Mouse (Mus musculus): Measurements from ENCODE around the gene Usp10. TPM values are rescaled to one million over a fixed set of nuclear protein-coding genes. Genes with fewer than 3 reads are reported as not detected.

The Usp10 gene
- polyA plus RNA-seq, 1 experiment from 2014 or later: 125 TPM

- Histone ChIP-seq H3K9ac (ENCODE audit: low read depth, low read length) (no peak overlapping the region), H3K36me3 (ENCODE audit: control insufficient read depth, insufficient read depth, low read length) (peaks cover 13% of the 10 kb centered on the region), H3K4me1 (ENCODE audit: control insufficient read depth, insufficient read depth, low read length) (no peaks in the 10 kb centered on the region), H3K27ac (ENCODE audit: low read length) (no peak overlapping the region), H3K4me2 (ENCODE audit: low read depth, low read length) (no peak overlapping the region), H3K9me3 (ENCODE audit: control insufficient read depth, low read length) (no peaks in the 10 kb centered on the region), H3K27me3 (replicated peaks; ENCODE audit: control insufficient read depth, insufficient read depth, low read length) (no peaks in the 10 kb centered on the region), H3K4me3 (ENCODE audit: low read length) (no peak overlapping the region)
- 60% methylated on average over 5 of the region's 5 CpGs for WGBS
- ATAC-seq: no peak
Observed at GRCm38 (mm10) chr8:119960531-119961104, 50.5 kb downstream of the Usp10 start.

GRCm38 (mm10) chr8:119964859-119965258 is 54.7 kb downstream of the Usp10 start:
- H3K4me3 ChIP-seq (ENCODE audit: low read length): no peak overlapping the region
- H3K4me1 ChIP-seq (ENCODE audit: control insufficient read depth, insufficient read depth, low read length): no peaks in the 10 kb centered on the region
- no peak for ATAC-seq
- H3K9me3 ChIP-seq (ENCODE audit: control insufficient read depth, low read length): peaks cover 3% of the 10 kb centered on the region; the same call in 1 of the 2 replicates
- H3K9ac ChIP-seq (ENCODE audit: low read depth, low read length): no peak overlapping the region
- no peaks in the 10 kb centered on the region for H3K36me3 ChIP-seq (ENCODE audit: control insufficient read depth, insufficient read depth, low read length)
- no peaks in the 10 kb centered on the region for H3K27me3 ChIP-seq (replicated peaks; ENCODE audit: control insufficient read depth, insufficient read depth, low read length)
- no peak overlapping the region for H3K4me2 ChIP-seq (ENCODE audit: low read depth, low read length)
- H3K27ac ChIP-seq (ENCODE audit: low read length): no peak overlapping the region
- 56% methylated on average over 4 of the region's 4 CpGs for WGBS

- H3K27me3 ChIP-seq (replicated peaks; ENCODE audit: control insufficient read depth, insufficient read depth, low read length): no peaks in the 10 kb centered on the region
- H3K9ac ChIP-seq (ENCODE audit: low read depth, low read length): no peak overlapping the region
- ATAC-seq: no peak
- H3K9me3 ChIP-seq (ENCODE audit: control insufficient read depth, low read length): peaks cover 3% of the 10 kb centered on the region; the same call in 1 of the 2 replicates
- H3K27ac ChIP-seq (ENCODE audit: low read length): no peak overlapping the region
- no peak overlapping the region for H3K4me3 ChIP-seq (ENCODE audit: low read length)
- H3K4me1 ChIP-seq (ENCODE audit: control insufficient read depth, insufficient read depth, low read length): no peaks in the 10 kb centered on the region
- no peaks in the 10 kb centered on the region for H3K36me3 ChIP-seq (ENCODE audit: control insufficient read depth, insufficient read depth, low read length)
- no peak overlapping the region for H3K4me2 ChIP-seq (ENCODE audit: low read depth, low read length)
- 90% methylated on average over 9 of the region's 9 CpGs for WGBS
Observed at GRCm38 (mm10) chr8:119967435-119967834, 57.3 kb downstream of the Usp10 start.

- no peaks in the 10 kb centered on the region for H3K27me3 ChIP-seq (replicated peaks; ENCODE audit: control insufficient read depth, insufficient read depth, low read length)
- H3K36me3 ChIP-seq (ENCODE audit: control insufficient read depth, insufficient read depth, low read length): no peaks in the 10 kb centered on the region
- WGBS: 75% methylated on average over 9 of the region's 9 CpGs
- no peak overlapping the region for H3K4me3 ChIP-seq (ENCODE audit: low read length)
- H3K9ac ChIP-seq (ENCODE audit: low read depth, low read length): no peak overlapping the region
- H3K9me3 ChIP-seq (ENCODE audit: control insufficient read depth, low read length): peaks cover 3% of the 10 kb centered on the region; the same call in 1 of the 2 replicates
- H3K27ac ChIP-seq (ENCODE audit: low read length): no peak overlapping the region
- H3K4me1 ChIP-seq (ENCODE audit: control insufficient read depth, insufficient read depth, low read length): no peaks in the 10 kb centered on the region
- ATAC-seq: no peak
- no peak overlapping the region for H3K4me2 ChIP-seq (ENCODE audit: low read depth, low read length)
Observed at GRCm38 (mm10) chr8:119970169-119970568, 60.0 kb downstream of the Usp10 start.

GRCm38 (mm10) chr8:119972558-119972957 is 62.4 kb downstream of the Usp10 start:
- H3K4me1 ChIP-seq (ENCODE audit: control insufficient read depth, insufficient read depth, low read length): no peaks in the 10 kb centered on the region
- no peaks in the 10 kb centered on the region for H3K27me3 ChIP-seq (replicated peaks; ENCODE audit: control insufficient read depth, insufficient read depth, low read length)
- no peak overlapping the region for H3K4me2 ChIP-seq (ENCODE audit: low read depth, low read length)
- no peak for ATAC-seq
- no peaks in the 10 kb centered on the region for H3K36me3 ChIP-seq (ENCODE audit: control insufficient read depth, insufficient read depth, low read length)
- H3K9me3 ChIP-seq (ENCODE audit: control insufficient read depth, low read length): peaks cover 1% of the 10 kb centered on the region; the same call in 1 of the 2 replicates
- no peak overlapping the region for H3K4me3 ChIP-seq (ENCODE audit: low read length)
- H3K27ac ChIP-seq (ENCODE audit: low read length): no peak overlapping the region
- 61% methylated on average over 12 of the region's 12 CpGs for WGBS
- no peak overlapping the region for H3K9ac ChIP-seq (ENCODE audit: low read depth, low read length)

GRCm38 (mm10) chr8:119978770-119979381 is 68.7 kb downstream of the Usp10 start:
- no peaks in the 10 kb centered on the region for H3K27me3 ChIP-seq (replicated peaks; ENCODE audit: control insufficient read depth, insufficient read depth, low read length)
- H3K36me3 ChIP-seq (ENCODE audit: control insufficient read depth, insufficient read depth, low read length): no peaks in the 10 kb centered on the region
- no peak for ATAC-seq
- no peak overlapping the region for H3K4me3 ChIP-seq (ENCODE audit: low read length)
- 72% methylated on average over 11 of the region's 11 CpGs for WGBS
- H3K4me2 ChIP-seq (ENCODE audit: low read depth, low read length): no peak overlapping the region
- H3K9me3 ChIP-seq (ENCODE audit: control insufficient read depth, low read length): no peaks in the 10 kb centered on the region
- H3K4me1 ChIP-seq (ENCODE audit: control insufficient read depth, insufficient read depth, low read length): no peaks in the 10 kb centered on the region
- no peak overlapping the region for H3K9ac ChIP-seq (ENCODE audit: low read depth, low read length)
- no peak overlapping the region for H3K27ac ChIP-seq (ENCODE audit: low read length)

- no peak for ATAC-seq
- Histone ChIP-seq H3K36me3 (ENCODE audit: control insufficient read depth, insufficient read depth, low read length) (no peaks in the 10 kb centered on the region), H3K4me1 (ENCODE audit: control insufficient read depth, insufficient read depth, low read length) (no peaks in the 10 kb centered on the region), H3K27ac (ENCODE audit: low read length) (no peak overlapping the region), H3K9me3 (ENCODE audit: control insufficient read depth, low read length) (no peaks in the 10 kb centered on the region), H3K4me3 (ENCODE audit: low read length) (no peak overlapping the region), H3K4me2 (ENCODE audit: low read depth, low read length) (no peak overlapping the region), H3K9ac (ENCODE audit: low read depth, low read length) (no peak overlapping the region), H3K27me3 (replicated peaks; ENCODE audit: control insufficient read depth, insufficient read depth, low read length) (no peaks in the 10 kb centered on the region)
- 71% methylated on average over 4 of the region's 4 CpGs for WGBS
Observed at GRCm38 (mm10) chr8:119981253-119981652, 71.1 kb downstream of the Usp10 start.

- no peak overlapping the region for H3K4me3 ChIP-seq (ENCODE audit: low read length)
- no peak overlapping the region for H3K27ac ChIP-seq (ENCODE audit: low read length)
- H3K9ac ChIP-seq (ENCODE audit: low read depth, low read length): no peak overlapping the region
- H3K4me2 ChIP-seq (ENCODE audit: low read depth, low read length): no peak overlapping the region
- H3K27me3 ChIP-seq (replicated peaks; ENCODE audit: control insufficient read depth, insufficient read depth, low read length): no peaks in the 10 kb centered on the region
- no peaks in the 10 kb centered on the region for H3K36me3 ChIP-seq (ENCODE audit: control insufficient read depth, insufficient read depth, low read length)
- ATAC-seq: no peak
- no peaks in the 10 kb centered on the region for H3K4me1 ChIP-seq (ENCODE audit: control insufficient read depth, insufficient read depth, low read length)
- no peaks in the 10 kb centered on the region for H3K9me3 ChIP-seq (ENCODE audit: control insufficient read depth, low read length)
Observed at GRCm38 (mm10) chr8:119984085-119984484, 73.9 kb downstream of the Usp10 start.

- Histone ChIP-seq H3K27ac (ENCODE audit: low read length) (no peak overlapping the region), H3K4me2 (ENCODE audit: low read depth, low read length) (no peak overlapping the region), H3K36me3 (ENCODE audit: control insufficient read depth, insufficient read depth, low read length) (no peaks in the 10 kb centered on the region), H3K9me3 (ENCODE audit: control insufficient read depth, low read length) (no peaks in the 10 kb centered on the region), H3K27me3 (replicated peaks; ENCODE audit: control insufficient read depth, insufficient read depth, low read length) (no peaks in the 10 kb centered on the region), H3K4me1 (ENCODE audit: control insufficient read depth, insufficient read depth, low read length) (no peaks in the 10 kb centered on the region), H3K4me3 (ENCODE audit: low read length) (no peak overlapping the region), H3K9ac (ENCODE audit: low read depth, low read length) (no peak overlapping the region)
- ATAC-seq: no peak
- WGBS: 71% methylated on average over 5 of the region's 5 CpGs
Observed at GRCm38 (mm10) chr8:119986174-119986573, 76.0 kb downstream of the Usp10 start.

GRCm38 (mm10) chr8:119988087-119988486 is 77.9 kb downstream of the Usp10 start:
- H3K9ac ChIP-seq (ENCODE audit: low read depth, low read length): no peak overlapping the region
- no peak overlapping the region for H3K4me3 ChIP-seq (ENCODE audit: low read length)
- no peak overlapping the region for H3K27ac ChIP-seq (ENCODE audit: low read length)
- no peaks in the 10 kb centered on the region for H3K36me3 ChIP-seq (ENCODE audit: control insufficient read depth, insufficient read depth, low read length)
- WGBS: 59% methylated on average over 15 of the region's 15 CpGs
- no peak overlapping the region for H3K4me2 ChIP-seq (ENCODE audit: low read depth, low read length)
- ATAC-seq: no peak
- peaks cover 4% of the 10 kb centered on the region; the same call in 1 of the 2 replicates for H3K4me1 ChIP-seq (ENCODE audit: control insufficient read depth, insufficient read depth, low read length)
- peaks cover 14% of the 10 kb centered on the region; the same call in 1 of the 2 replicates for H3K27me3 ChIP-seq (replicated peaks; ENCODE audit: control insufficient read depth, insufficient read depth, low read length)
- no peaks in the 10 kb centered on the region for H3K9me3 ChIP-seq (ENCODE audit: control insufficient read depth, low read length)
